Mouse (Mus musculus) cortical plate, adult 2 months (tissue): ENCODE data around the gene Acnat1.

Experiments
- CTCF ChIP-seq: fragments of 200-500 bp; IDR thresholded peaks from 2 replicates; pipeline ENCODE4 v1.5.1; 2011; ENCODE audit warnings: mild to moderate bottlenecking, control low read depth, low read length; ENCODE audit not compliant: insufficient read depth; ENCODE audit errors: extremely low read depth
- POLR2A ChIP-seq: fragments of 200-500 bp; IDR thresholded peaks from 2 replicates; pipeline ENCODE4 v1.6.1; 2011; ENCODE audit warnings: mild to moderate bottlenecking, low read length, control low read depth; ENCODE audit not compliant: insufficient read depth; ENCODE audit errors: extremely low read depth

DNA sequence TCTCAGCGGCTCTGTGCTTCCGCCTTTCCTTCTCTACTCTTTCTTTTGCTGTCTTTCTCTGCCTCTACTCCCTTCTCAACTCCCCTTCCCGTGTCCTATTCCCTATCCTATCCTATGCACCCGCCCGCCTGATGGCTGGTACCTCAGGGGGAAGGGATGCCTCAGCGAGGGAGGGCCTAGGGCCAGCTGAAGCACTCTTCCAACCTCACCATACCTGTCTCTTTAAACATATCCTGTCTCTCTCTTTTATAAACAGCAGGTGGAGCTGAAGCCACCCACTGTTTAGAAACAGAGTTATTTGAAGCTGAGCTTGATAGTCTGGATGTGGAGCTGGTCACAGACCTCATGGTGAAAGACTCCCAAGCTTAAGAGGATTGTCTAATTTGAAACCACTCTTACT is 6.4 kb downstream of the Acnat1 start:
- TF ChIP-seq CTCF = no peak
- no peak for TF ChIP-seq POLR2A
